Mouse (Mus musculus) frontal cortex, adult (tissue): ENCODE results near the gene Zfp626.
"Not testable (repeated sequence)": the region's sequence is repeated elsewhere in the genome, so short reads cannot be mapped to it uniquely, and the experiment has no call there.

Source experiments
- ATAC-seq: cut with Nextera tagmentation; 2 replicates; pipeline ENCODE4 v1.9.2; 2017; ENCODE audit warnings: mild to moderate bottlenecking, moderate library complexity, mixed read lengths; ENCODE audit not compliant: low TSS enrichment

Gene Zfp626

GRCm38 (mm10) chr7:27806896-27807295 lies at the start of gene Zfp626:
Zfp626 (plus strand) TSS chr7:27807196.
- ATAC-seq = not testable (repeated sequence)

- no peak for ATAC-seq
These were observed 41.7 kb upstream of the Zfp626 start for GRCm38 (mm10) chr7:27765176-27765886.

GRCm38 (mm10) chr7:27789306-27789705 lies 17.7 kb upstream of the Zfp626 start:
- no peak for ATAC-seq

GRCm38 (mm10) chr7:27793865-27794264 lies 13.1 kb upstream of the Zfp626 start:
- not testable (repeated sequence) for ATAC-seq

- no peak for ATAC-seq
These were observed 12.4 kb upstream of the Zfp626 start for GRCm38 (mm10) chr7:27794566-27794965.

- ATAC-seq = no peak
These were observed 8.8 kb upstream of the Zfp626 start for GRCm38 (mm10) chr7:27797906-27798811.

GRCm38 (mm10) chr7:27801137-27801536 lies 5.9 kb upstream of the Zfp626 start:
- ATAC-seq = no peak

GRCm38 (mm10) chr7:27802986-27803385 lies 4.0 kb upstream of the Zfp626 start:
- ATAC-seq = no peak

- ATAC-seq = peak; percentile 98
These were observed 2.5 kb upstream of the Zfp626 start for GRCm38 (mm10) chr7:27804297-27805030.

- ATAC-seq = not testable (repeated sequence)
These were observed 309 bp downstream of the Zfp626 start for GRCm38 (mm10) chr7:27807305-27807704.

- no peak for ATAC-seq
These were observed 11.6 kb downstream of the Zfp626 start for GRCm38 (mm10) chr7:27818526-27819110.

GRCm38 (mm10) chr7:27822611-27823010 lies 15.6 kb downstream of the Zfp626 start:
- no peak for ATAC-seq

- no peak for ATAC-seq
These were observed 27.1 kb downstream of the Zfp626 start for GRCm38 (mm10) chr7:27834131-27834530.

- ATAC-seq = no peak
These were observed 30.9 kb downstream of the Zfp626 start for GRCm38 (mm10) chr7:27837896-27838295.

- ATAC-seq = peak; percentile 99
These were observed 31.6 kb downstream of the Zfp626 start, which contains the start of gene Zfp59 for GRCm38 (mm10) chr7:27838323-27839249. Zfp59 (plus strand) TSS chr7:27838607.

- ATAC-seq = no peak
These were observed 32.6 kb downstream of the Zfp626 start for GRCm38 (mm10) chr7:27839596-27839995.

- ATAC-seq = no peak
These were observed 33.1 kb downstream of the Zfp626 start for GRCm38 (mm10) chr7:27840104-27840503.

GRCm38 (mm10) chr7:27857227-27857626 lies 50.2 kb downstream of the Zfp626 start, which contains the start of gene Zfp607a:
Zfp607a (plus strand) TSS chr7:27857527.
- ATAC-seq = no peak

- ATAC-seq = no peak
These were observed 52.6 kb downstream of the Zfp626 start for GRCm38 (mm10) chr7:27859301-27860251.
